Mouse (Mus musculus) layer of hippocampus, postnatal 14 days (tissue): Measurements from ENCODE around the gene Fchsd2. TPM values are rescaled to one million over a fixed set of nuclear protein-coding genes. Genes with fewer than 3 reads are reported as not detected.
A peak's percentile ranks its signal among the peaks of the same experiment; 100 is the strongest.

Experiments
- DNase-seq, 2 experiments: peaks; one replicate each; pipeline ENCODE4 v3.0.0; 2021 to 2022; ENCODE audit warnings: low spot score in 2 of 2, mixed read lengths in 1 of 2
- total RNA-seq, 2 experiments: library from RNA; stranded (reverse); gene quantifications; 2 replicates each; pipeline ENCODE4 v1.2.3; 2021

The Fchsd2 gene
- total RNA-seq, 2 experiments from 2014 or later: 50.1 to 56.6 TPM

DNA sequence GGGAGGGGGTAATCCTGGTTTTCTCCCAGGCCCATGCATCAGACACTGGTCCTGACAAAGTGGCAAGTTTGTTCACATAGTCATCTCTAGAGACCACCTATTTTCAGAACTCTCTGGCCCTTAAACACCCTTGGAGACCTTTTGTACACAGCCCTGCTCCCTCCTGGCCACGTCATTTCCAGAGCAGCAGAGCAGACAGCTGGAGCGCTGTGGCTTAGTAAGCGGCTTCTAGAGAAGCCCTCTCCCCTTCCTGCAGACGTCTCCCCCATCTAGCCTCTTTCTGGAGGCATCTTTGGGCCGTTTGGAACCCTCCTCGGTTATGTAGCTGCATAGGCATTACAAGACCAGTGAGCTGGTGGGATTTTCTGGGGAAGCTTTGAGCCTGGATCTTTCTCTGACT is 21.6 kb upstream of the Fchsd2 start:
- no peak for DNase-seq

DNA sequence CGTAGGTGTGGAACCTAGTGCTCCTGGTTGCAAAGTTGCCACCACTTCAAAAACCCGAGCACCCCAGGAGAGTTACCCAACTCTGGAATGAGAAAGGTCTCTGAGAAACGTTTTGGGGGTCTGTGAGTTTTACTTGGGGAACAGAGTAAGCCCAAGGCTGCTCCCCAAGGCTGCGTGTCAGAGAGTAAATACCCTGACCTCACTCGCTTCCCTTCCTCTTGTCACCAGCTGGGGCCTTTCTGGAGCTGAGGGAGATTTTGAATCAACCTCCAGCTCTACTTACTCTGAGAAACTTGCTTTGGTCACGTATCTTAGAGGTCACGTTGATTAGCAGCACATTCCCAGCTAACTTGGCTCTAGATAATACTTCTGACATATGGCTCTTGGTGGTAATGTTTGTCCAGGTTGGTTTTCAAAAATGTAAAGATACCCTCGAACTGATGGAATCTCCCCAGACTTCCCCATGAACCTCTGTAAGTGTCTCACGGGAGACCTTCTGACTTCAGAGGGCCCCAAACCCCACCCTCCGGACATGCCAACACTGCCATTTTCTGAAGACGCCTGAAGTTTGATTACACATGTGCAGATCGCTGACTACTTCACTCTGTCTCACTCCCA is 20.4 kb upstream of the Fchsd2 start:
- DNase-seq: no peak

GRCm38 (mm10) chr7:101074170-101074767 is 18.4 kb upstream of the Fchsd2 start:
- DNase-seq: no peak

GRCm38 (mm10) chr7:101083562-101084166 is 9.0 kb upstream of the Fchsd2 start:
- DNase-seq: no peak

DNA sequence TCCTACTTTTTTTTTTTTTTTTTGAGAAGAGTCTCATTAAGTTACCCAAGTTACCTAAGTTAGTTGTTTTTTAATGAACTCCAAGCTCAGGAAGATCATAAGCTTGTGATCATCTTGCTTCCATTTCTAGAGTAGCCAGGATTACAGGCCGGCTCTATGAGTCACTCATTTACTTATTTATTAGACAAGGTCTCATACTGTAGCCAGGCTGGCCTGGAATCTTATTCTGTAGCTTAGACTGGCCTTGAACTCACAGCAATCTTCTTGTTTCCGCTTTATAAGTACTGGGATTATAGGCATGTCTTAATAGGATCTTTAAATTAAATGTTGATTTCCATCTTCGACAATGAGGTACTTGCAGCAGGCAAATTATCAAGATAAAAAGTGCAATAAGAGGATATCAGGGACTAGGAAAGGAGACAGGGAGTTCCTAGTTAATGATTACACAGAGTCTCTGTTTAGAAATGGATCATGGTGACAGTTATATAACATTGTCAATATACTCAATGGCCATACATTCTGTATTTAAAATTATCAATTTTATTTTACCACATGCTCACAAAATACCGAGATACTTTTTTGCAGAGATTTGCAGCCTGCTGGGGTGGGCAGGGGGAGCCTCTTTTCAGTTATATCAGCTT is 7.7 kb upstream of the Fchsd2 start:
- no peak for DNase-seq

- no peak for DNase-seq
Measured at GRCm38 (mm10) chr7:101085779-101086178, 6.9 kb upstream of the Fchsd2 start.

DNA sequence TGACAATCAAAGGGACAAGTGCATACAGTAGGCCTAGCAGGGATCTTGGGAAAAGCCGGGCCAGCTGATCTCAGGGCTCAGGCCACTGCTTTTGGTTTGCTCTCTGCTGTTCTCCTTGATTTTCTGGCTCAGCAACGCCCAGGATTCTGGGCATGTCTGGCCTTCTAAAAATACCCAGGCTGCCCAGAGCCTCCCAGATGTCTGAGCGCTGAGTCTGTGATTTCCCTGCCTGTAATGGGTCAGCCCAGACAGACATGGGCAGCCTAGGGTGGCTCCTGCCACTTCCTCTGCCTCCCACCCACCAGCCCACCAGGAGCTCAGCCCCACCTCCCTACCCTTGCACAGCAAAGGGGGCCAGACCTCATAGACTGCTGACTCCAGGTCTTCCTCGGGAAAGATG is 4.0 kb upstream of the Fchsd2 start:
- no peak for DNase-seq

- no peak for DNase-seq
Measured at GRCm38 (mm10) chr7:101089242-101089641, 3.4 kb upstream of the Fchsd2 start.

DNA sequence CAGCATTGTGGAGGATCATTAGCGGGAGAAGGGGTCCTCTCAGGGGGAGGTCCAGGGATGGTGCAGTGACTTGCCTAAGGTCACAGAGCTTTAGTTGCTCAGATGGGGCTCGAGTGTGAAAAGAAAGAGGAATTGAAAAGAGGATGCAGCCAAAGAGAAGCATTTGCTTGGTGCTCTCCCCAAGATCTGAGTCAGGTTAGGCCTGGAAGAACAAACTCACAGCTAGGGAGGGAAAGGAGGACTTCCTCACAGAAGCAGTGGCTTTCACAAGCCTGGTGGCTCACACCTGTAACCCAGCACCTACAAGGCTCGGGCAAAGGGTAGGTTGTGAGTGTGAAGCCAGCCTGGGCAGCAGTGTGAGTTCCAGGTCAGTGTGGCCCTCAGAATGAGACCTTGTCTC is 568 bp downstream of the Fchsd2 start:
- DNase-seq: no peak

- no peak for DNase-seq
Measured at GRCm38 (mm10) chr7:101094746-101095145, 2.1 kb downstream of the Fchsd2 start.

DNA sequence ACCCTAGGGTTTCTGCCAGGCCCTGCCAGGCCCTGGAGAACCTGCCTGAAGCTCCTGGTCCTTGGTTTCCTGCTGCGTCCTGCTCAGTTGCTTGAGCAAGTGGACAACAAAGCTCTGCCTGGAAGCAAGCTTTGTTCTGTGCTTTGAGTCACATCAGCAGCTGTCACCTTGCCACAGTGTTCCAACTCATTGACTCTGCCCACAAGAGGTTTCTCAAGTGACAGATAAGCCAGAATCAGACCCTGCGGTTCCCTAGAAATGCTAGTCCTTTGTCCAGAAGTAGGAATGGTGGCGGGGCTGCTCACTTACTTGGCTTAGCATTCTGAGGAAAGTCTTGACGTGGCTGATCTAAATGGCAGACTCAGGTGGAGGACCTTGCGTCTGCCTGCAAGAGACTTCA is 2.9 kb downstream of the Fchsd2 start:
- DNase-seq: no peak

- DNase-seq: no peak
Measured at GRCm38 (mm10) chr7:101096576-101096975, 3.9 kb downstream of the Fchsd2 start.

- DNase-seq: no peak
Measured at GRCm38 (mm10) chr7:101097084-101097483, 4.4 kb downstream of the Fchsd2 start.

DNA sequence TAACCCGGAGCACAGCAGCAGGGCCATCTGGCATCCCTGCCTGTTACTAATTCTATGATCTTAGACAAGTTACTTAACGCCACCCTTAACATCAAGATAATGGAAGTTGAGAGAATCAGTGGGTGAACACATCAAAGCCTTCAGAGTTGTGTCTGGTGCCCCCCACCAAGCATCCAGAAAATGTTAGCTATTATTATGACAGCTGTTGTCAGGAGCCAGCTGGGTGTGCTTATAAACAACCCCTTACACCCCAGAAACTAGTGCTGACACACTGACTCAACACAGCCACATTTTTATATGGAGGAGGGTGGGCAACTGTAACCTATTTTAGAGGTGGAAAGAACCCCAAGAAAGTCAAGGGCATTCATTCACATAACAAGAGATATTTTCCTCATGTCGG is 7.3 kb downstream of the Fchsd2 start:
- no peak for DNase-seq

GRCm38 (mm10) chr7:101101156-101101691 is 8.6 kb downstream of the Fchsd2 start:
- peak; percentile 83 to 87 for DNase-seq

DNA sequence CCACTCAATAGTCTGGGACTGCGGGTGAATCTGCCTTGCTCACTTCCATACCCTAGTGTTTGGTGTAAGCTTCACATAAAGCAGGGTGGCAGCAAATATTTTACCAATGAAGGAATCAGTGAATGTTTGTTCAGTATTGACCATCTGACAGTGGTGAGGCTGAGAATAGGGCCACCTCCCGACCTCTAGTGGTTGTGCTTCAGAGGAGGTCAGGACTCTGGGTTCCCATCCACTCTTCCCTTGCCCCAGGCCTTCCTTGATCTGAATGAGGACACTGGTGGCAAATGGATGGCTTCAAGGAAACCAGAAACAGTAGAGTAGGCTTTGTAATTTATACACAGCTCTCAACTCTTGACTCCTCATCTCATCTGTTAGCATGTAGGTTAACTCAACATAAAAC is 14.0 kb downstream of the Fchsd2 start:
- no peak for DNase-seq

GRCm38 (mm10) chr7:101107073-101107810 is 14.6 kb downstream of the Fchsd2 start:
- DNase-seq: peak in 1 of 2 experiments; percentile 22

- DNase-seq: peak; percentile 99
Measured at GRCm38 (mm10) chr7:101107968-101108652, 15.4 kb downstream of the Fchsd2 start.

GRCm38 (mm10) chr7:101108653-101109005 is 16.0 kb downstream of the Fchsd2 start:
- no peak for DNase-seq

DNA sequence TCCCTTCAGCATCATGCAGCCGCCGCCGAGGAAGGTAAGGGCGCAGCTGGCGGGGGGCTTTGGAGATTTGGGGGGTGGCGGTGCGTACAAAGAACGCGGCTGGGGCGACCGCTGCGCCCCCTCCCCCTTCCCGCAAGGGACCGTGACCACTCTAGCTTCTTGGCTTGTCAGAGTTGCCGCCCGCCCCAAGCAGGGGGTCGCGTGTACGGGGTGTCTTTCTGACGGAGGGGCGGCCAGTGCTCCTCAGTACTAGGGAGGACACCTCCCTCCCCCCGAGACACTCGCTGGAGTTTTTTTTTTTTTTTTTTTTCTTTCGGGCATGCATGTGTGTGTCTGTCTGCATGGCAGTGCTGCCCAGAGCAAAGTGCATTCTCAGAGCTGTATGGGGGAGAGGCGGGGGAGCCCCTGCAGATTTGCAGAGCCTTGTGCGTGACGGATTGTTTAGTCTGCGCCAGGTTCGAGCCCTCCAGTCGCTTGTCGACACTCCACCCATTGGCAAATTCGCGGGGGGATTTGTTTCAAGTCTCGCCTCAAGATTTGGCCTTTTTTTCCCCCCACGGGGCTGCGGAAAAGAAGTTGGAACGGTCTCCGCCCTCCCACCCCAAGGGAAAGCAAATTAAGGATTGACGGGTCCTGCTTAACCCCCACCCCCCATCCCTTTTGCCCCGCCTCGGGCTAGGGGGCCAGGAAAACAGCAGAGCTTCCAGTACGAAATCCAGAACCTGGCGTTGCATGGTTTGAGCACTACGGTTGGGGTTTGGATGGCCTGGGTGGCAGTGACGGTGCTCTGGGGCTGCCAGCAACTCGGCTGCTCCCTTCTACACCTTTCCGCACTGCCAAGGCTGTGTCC is 16.6 kb downstream of the Fchsd2 start:
- DNase-seq: peak; percentile 29 to 39
